Mouse (Mus musculus): ENCODE results near the gene Ankrd52. TPM values are rescaled to one million over a fixed set of nuclear protein-coding genes. Genes with fewer than 3 reads are reported as not detected.
A peak's percentile ranks its signal among the peaks of the same experiment; 100 is the strongest.

Ankrd52 gene
- polyA plus RNA-seq, 1 experiment: 17.1 TPM

- no peak for TF ChIP-seq POLR2A (IDR thresholded peaks at IDR 0.05; ENCODE audit: borderline replicate concordance, control insufficient read depth, low read depth, low read length)
- TF ChIP-seq CTCF (IDR thresholded peaks at IDR 0.05; ENCODE audit: control insufficient read depth, insufficient read depth, low read length): no peak
- H3K27ac ChIP-seq (ENCODE audit: control insufficient read depth, insufficient read depth, low read depth, low read length, poor library complexity): no peak overlapping the region
- 77% methylated on average over 5 of the region's 5 CpGs for WGBS
- no peaks in the 10 kb centered on the region; the same call in 1 of the 2 replicates for H3K4me1 ChIP-seq (ENCODE audit: control insufficient read depth, insufficient read depth, low read length)
- no peak overlapping the region for H3K4me3 ChIP-seq (replicated peaks; ENCODE audit: control insufficient read depth, low read depth, low read length)
These were observed 4.8 kb upstream of the Ankrd52 start for GRCm38 (mm10) chr10:128372142-128372541.

DNA sequence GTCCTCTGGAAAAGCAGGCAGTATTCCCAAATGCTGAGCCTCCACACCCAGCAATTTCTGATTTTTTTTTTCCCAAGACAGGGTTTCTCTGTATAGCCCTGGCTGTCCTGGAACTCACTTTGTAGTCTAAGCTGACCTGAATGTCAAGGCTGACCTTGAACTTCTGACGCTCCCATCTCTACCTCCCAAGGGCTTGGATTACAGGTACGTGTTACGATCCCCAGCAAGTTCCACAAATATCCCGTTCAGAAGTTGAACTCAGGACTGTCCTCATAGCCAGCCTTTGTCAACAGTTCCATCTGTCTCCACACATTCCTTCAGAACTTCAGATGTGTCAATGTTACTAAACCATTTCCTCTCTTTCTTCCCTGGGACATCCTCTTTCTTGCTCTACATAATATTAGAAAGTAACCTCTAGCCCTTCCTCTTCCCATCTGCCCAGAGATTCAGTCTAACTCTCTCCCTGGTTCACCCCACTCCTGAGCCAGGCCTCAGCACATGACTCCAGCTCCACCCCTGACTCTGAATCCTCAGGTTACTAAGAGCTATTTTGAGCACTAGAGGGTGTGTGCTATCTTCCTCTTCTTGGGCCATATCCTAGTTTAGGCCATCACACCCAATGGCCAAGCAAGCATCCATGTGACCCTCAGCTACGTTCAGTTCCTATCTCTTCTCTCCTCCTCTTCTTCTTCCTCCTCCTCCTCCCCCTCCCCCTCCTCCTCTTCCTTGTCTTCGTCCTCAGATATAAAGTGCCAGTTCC is 3.7 kb upstream of the Ankrd52 start:
- no peak for TF ChIP-seq POLR2A (IDR thresholded peaks at IDR 0.05; ENCODE audit: borderline replicate concordance, control insufficient read depth, low read depth, low read length)
- no peak for TF ChIP-seq CTCF (IDR thresholded peaks at IDR 0.05; ENCODE audit: control insufficient read depth, insufficient read depth, low read length)
- 44% methylated on average over 6 of the region's 6 CpGs for WGBS
- Histone ChIP-seq H3K4me3 (replicated peaks; ENCODE audit: control insufficient read depth, low read depth, low read length) (no peak overlapping the region), H3K4me1 (ENCODE audit: control insufficient read depth, insufficient read depth, low read length) (peaks cover 1% of the 10 kb centered on the region; the same call in 1 of the 2 replicates), H3K27ac (ENCODE audit: control insufficient read depth, insufficient read depth, low read depth, low read length, poor library complexity) (peak overlapping the region; percentile 22; the same call in 1 of the 2 replicates)

GRCm38 (mm10) chr10:128374393-128374792 is 2.5 kb upstream of the Ankrd52 start:
- no peak overlapping the region for H3K27ac ChIP-seq (ENCODE audit: control insufficient read depth, insufficient read depth, low read depth, low read length, poor library complexity)
- peak; percentile 48 for TF ChIP-seq CTCF (IDR thresholded peaks at IDR 0.05; ENCODE audit: control insufficient read depth, insufficient read depth, low read length)
- no peak for TF ChIP-seq POLR2A (IDR thresholded peaks at IDR 0.05; ENCODE audit: borderline replicate concordance, control insufficient read depth, low read depth, low read length)
- 92% methylated on average over 6 of the region's 6 CpGs for WGBS
- H3K4me1 ChIP-seq (ENCODE audit: control insufficient read depth, insufficient read depth, low read length): peaks cover 1% of the 10 kb centered on the region; the same call in 1 of the 2 replicates
- no peak overlapping the region for H3K4me3 ChIP-seq (replicated peaks; ENCODE audit: control insufficient read depth, low read depth, low read length)

DNA sequence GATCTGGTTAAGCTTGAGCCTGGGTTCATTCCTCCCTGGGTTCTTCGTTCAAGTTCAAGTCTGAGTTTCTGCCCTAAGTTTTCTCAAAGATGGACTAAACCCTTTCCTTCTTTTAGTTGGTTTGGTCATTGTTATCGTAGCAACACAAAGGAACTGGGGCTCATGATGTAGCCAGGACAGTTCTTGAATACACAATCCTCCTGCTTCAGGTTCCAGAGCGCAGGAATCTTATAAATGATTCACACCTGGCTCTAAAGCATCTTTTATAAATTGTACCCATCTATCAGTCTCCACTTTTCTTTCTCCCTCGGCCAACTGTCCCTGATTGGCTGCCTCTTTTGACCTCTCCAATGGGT is 838 bp upstream of the Ankrd52 start:
- peak overlapping the region; percentile 98; the same call in 1 of the 2 replicates for H3K27ac ChIP-seq (ENCODE audit: control insufficient read depth, insufficient read depth, low read depth, low read length, poor library complexity)

GRCm38 (mm10) chr10:128377222-128377939 is 466 bp downstream of the Ankrd52 start:
- peak overlapping the region; percentile 98 for H3K27ac ChIP-seq (ENCODE audit: control insufficient read depth, insufficient read depth, low read depth, low read length, poor library complexity)
- H3K4me3 ChIP-seq (replicated peaks; ENCODE audit: control insufficient read depth, low read depth, low read length): peak overlapping the region; percentile 84
- H3K4me1 ChIP-seq (ENCODE audit: control insufficient read depth, insufficient read depth, low read length): peaks cover 1% of the 10 kb centered on the region; the same call in 1 of the 2 replicates
- TF ChIP-seq CTCF (IDR thresholded peaks at IDR 0.05; ENCODE audit: control insufficient read depth, insufficient read depth, low read length) (no peak), POLR2A (IDR thresholded peaks at IDR 0.05; ENCODE audit: borderline replicate concordance, control insufficient read depth, low read depth, low read length) (0 out of 2 replicates have a peak, but pooled peaks have one; percentile 37)
- WGBS: under 1% methylated on average over 47 of the region's 47 CpGs

More for the DNA sequence above, 838 bp upstream of the Ankrd52 start:
- TF ChIP-seq POLR2A (IDR thresholded peaks at IDR 0.05; ENCODE audit: borderline replicate concordance, control insufficient read depth, low read depth, low read length) (no peak), CTCF (IDR thresholded peaks at IDR 0.05; ENCODE audit: control insufficient read depth, insufficient read depth, low read length) (no peak)
- Histone ChIP-seq H3K4me3 (replicated peaks; ENCODE audit: control insufficient read depth, low read depth, low read length) (peak overlapping the region; percentile 73), H3K4me1 (ENCODE audit: control insufficient read depth, insufficient read depth, low read length) (peaks cover 1% of the 10 kb centered on the region; the same call in 1 of the 2 replicates)
- whole genome bisulfite sequencing: 57% methylated on average over 4 of the region's 4 CpGs

- H3K27ac ChIP-seq (ENCODE audit: control insufficient read depth, insufficient read depth, low read depth, low read length, poor library complexity): no peak overlapping the region
- 72% methylated on average over 14 of the region's 14 CpGs for WGBS
- H3K4me1 ChIP-seq (ENCODE audit: control insufficient read depth, insufficient read depth, low read length): peaks cover 1% of the 10 kb centered on the region; the same call in 1 of the 2 replicates
- H3K4me3 ChIP-seq (replicated peaks; ENCODE audit: control insufficient read depth, low read depth, low read length): no peak overlapping the region
- no peak for TF ChIP-seq POLR2A (IDR thresholded peaks at IDR 0.05; ENCODE audit: borderline replicate concordance, control insufficient read depth, low read depth, low read length)
- TF ChIP-seq CTCF (IDR thresholded peaks at IDR 0.05; ENCODE audit: control insufficient read depth, insufficient read depth, low read length): no peak
These were observed 1.1 kb downstream of the Ankrd52 start for GRCm38 (mm10) chr10:128377940-128378448.

DNA sequence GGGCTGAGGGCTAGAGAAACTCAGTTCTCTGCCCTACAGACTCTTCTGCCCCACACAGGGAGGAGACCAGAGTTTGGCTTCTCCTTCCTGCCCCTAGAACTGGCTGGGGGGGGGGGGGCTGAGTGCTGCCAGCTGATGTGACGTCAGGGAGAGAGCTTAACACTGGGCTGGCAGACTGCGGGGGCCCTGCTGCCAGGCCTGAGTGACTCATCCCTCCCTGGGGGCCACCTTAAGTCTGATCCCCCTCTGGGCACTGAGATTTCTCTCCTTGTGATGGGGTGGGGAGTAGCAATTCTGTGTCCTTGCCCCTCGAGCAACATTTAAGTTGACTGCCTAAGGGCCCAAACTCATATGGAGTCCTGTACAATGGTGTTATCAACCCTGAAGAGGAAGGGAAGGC is 1.5 kb downstream of the Ankrd52 start:
- Histone ChIP-seq H3K27ac (ENCODE audit: control insufficient read depth, insufficient read depth, low read depth, low read length, poor library complexity) (no peak overlapping the region), H3K4me1 (ENCODE audit: control insufficient read depth, insufficient read depth, low read length) (peaks cover 1% of the 10 kb centered on the region; the same call in 1 of the 2 replicates), H3K4me3 (replicated peaks; ENCODE audit: control insufficient read depth, low read depth, low read length) (no peak overlapping the region)
- TF ChIP-seq POLR2A (IDR thresholded peaks at IDR 0.05; ENCODE audit: borderline replicate concordance, control insufficient read depth, low read depth, low read length): no peak
- no peak for TF ChIP-seq CTCF (IDR thresholded peaks at IDR 0.05; ENCODE audit: control insufficient read depth, insufficient read depth, low read length)
- WGBS: 71% methylated on average over 3 of the region's 3 CpGs

- H3K4me1 ChIP-seq (ENCODE audit: control insufficient read depth, insufficient read depth, low read length): peaks cover 1% of the 10 kb centered on the region; the same call in 1 of the 2 replicates
- TF ChIP-seq POLR2A (IDR thresholded peaks at IDR 0.05; ENCODE audit: borderline replicate concordance, control insufficient read depth, low read depth, low read length): no peak
- no peak for TF ChIP-seq CTCF (IDR thresholded peaks at IDR 0.05; ENCODE audit: control insufficient read depth, insufficient read depth, low read length)
- 85% methylated on average over 7 of the region's 7 CpGs for WGBS
These were observed 2.3 kb downstream of the Ankrd52 start for GRCm38 (mm10) chr10:128379260-128379659.

More at GRCm38 (mm10) chr10:128379260-128379659, 2.3 kb downstream of the Ankrd52 start:
- H3K27ac ChIP-seq (ENCODE audit: control insufficient read depth, insufficient read depth, low read depth, low read length, poor library complexity): no peak overlapping the region
- no peak overlapping the region for H3K4me3 ChIP-seq (replicated peaks; ENCODE audit: control insufficient read depth, low read depth, low read length)
